Mouse (Mus musculus) frontal cortex, postnatal 36 days (tissue): ENCODE measurements around the gene Foxo1.
A peak's percentile ranks its signal among the peaks of the same experiment; 100 is the strongest.

Source experiments
- DNase-seq, 2 experiments: peaks; one replicate each; pipeline ENCODE4 v3.0.0; 2022; ENCODE audit warnings: low spot score in 2 of 2

Gene Foxo1

GRCm38 (mm10) chr3:52364576-52364975 lies 96.4 kb downstream of the Foxo1 start:
- DNase-seq: no peak

GRCm38 (mm10) chr3:52369204-52369603 lies 101.1 kb downstream of the Foxo1 start:
- no peak for DNase-seq

GRCm38 (mm10) chr3:52369881-52370428 lies 101.8 kb downstream of the Foxo1 start:
- DNase-seq: no peak

- DNase-seq: no peak
Observed at GRCm38 (mm10) chr3:52376974-52377373, 108.8 kb downstream of the Foxo1 start.

- no peak for DNase-seq
Observed at GRCm38 (mm10) chr3:52383351-52383750, 115.2 kb downstream of the Foxo1 start.

- no peak for DNase-seq
Observed at GRCm38 (mm10) chr3:52386343-52386742, 118.2 kb downstream of the Foxo1 start.

GRCm38 (mm10) chr3:52390321-52390720 lies 122.2 kb downstream of the Foxo1 start:
- no peak for DNase-seq

- DNase-seq: no peak
Observed at GRCm38 (mm10) chr3:52390766-52391665, 122.9 kb downstream of the Foxo1 start.

- DNase-seq: no peak
Observed at GRCm38 (mm10) chr3:52391897-52392296, 123.8 kb downstream of the Foxo1 start.

- DNase-seq: no peak
Observed at GRCm38 (mm10) chr3:52392521-52392920, 124.4 kb downstream of the Foxo1 start.

GRCm38 (mm10) chr3:52393171-52393570 lies 125.0 kb downstream of the Foxo1 start:
- DNase-seq: no peak

- DNase-seq: no peak
Observed at GRCm38 (mm10) chr3:52396121-52396731, 128.1 kb downstream of the Foxo1 start.

- DNase-seq: no peak
Observed at GRCm38 (mm10) chr3:52396951-52397615, 128.9 kb downstream of the Foxo1 start.

- no peak for DNase-seq
Observed at GRCm38 (mm10) chr3:52397961-52398360, 129.8 kb downstream of the Foxo1 start.

GRCm38 (mm10) chr3:52400284-52401161 lies 132.4 kb downstream of the Foxo1 start:
- DNase-seq: no peak

- DNase-seq: peak; percentile 33 to 39
Observed at GRCm38 (mm10) chr3:52401162-52401928, 133.2 kb downstream of the Foxo1 start.
